Mouse (Mus musculus): Measurements from ENCODE around the gene Gabrd.
"Not testable (repeated sequence)": the region's sequence is repeated elsewhere in the genome, so short reads cannot be mapped to it uniquely, and the experiment has no call there.

Gene Gabrd

GRCm38 (mm10) chr4:155397511-155398221, at the start of gene Gabrd:
Gene Gabrd, minus strand, starts transcription at chr4:155398112.
- ATAC-seq (ENCODE audit: low TSS enrichment) = peak; percentile 32

DNA sequence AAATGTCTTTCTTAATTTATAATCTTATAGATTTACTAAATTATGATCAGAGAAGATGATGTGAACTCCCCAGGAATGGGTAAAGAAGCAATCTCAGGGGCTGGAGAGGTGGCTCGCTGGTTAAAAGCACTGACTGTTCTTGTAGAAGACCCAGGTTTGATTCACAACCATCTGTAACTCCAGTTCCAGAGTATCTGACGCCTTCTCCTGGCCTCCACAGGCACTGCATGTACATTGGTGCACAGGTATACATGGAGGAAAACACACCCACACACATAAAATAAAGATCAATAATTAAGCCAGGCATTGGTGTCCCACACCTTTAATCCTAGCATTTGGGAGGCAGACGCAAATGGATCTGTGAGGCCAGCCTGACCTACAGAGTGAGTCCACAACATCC, 44.9 kb upstream of the Gabrd start:
- no peak for ATAC-seq (ENCODE audit: low TSS enrichment)

DNA sequence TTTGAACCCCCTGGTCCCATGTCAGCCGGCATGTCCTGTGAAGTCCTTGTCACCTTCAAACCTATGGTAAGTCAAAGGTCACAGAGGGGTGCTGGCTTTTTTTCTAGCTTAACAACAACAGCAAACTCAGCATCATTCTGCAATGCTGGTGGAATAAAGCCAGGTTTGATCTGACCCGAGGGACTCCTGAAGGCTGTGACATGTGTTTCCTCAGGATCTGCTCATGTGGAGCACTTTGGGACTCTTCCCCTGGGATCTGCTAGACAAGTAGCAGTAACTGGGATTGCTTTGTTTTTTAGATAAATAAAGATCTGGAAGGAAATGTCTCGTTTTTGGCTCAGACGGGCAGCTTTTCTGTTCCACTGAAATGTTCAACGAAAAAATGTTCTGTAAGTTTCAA, 36.1 kb upstream of the Gabrd start:
- no peak for ATAC-seq (ENCODE audit: low TSS enrichment)

- peak; percentile 81 for ATAC-seq (ENCODE audit: low TSS enrichment)
Measured at GRCm38 (mm10) chr4:155432358-155432757, 34.4 kb upstream of the Gabrd start.

DNA sequence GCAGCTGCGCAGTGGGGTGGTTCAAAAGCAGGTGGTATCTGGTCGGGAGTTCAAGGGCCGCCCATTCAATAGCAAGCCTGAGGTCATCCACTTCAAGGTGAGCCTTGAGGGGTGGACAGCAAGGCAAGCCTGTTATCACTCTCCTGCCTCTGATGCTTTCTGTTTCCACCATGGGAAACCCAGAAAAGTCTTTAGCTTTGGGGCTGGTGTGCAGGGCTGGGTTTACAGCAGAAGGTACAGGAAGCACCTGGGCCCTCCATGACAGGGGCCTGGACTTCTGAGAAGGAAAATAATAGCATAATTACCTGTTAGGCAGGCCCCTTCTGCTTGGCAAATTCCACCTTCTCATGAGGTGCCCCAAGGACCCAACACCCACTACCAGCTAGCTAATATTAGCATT, 31.3 kb upstream of the Gabrd start:
- ATAC-seq (ENCODE audit: low TSS enrichment) = no peak

- ATAC-seq (ENCODE audit: low TSS enrichment) = no peak
Measured at GRCm38 (mm10) chr4:155428442-155428841, 30.5 kb upstream of the Gabrd start.

GRCm38 (mm10) chr4:155426272-155426671, 28.4 kb upstream of the Gabrd start:
- no peak for ATAC-seq (ENCODE audit: low TSS enrichment)

DNA sequence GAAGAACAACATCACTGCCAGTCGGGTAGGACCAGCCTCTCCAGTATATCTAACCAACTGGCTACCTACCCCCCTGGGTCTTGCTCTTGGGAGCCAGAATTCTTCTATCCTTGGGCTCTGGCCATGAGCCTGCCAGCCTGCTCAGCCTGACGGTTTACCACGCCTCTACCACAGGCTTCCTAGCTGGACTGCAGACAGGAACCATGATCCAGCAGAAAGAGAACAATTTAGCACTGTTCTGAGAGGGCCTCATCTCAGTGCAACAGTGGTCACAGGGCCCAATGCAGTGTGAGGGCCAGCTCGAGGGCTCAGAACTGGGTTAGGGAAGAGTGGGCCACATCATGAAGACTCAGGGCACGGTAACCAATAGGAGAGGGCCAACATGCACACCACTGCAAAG, 26.1 kb upstream of the Gabrd start:
- ATAC-seq (ENCODE audit: low TSS enrichment) = 0 out of 2 replicates have a peak, but pooled peaks have one; percentile 20

GRCm38 (mm10) chr4:155421412-155422370, 23.8 kb upstream of the Gabrd start:
- not testable (repeated sequence) for ATAC-seq (ENCODE audit: low TSS enrichment)

DNA sequence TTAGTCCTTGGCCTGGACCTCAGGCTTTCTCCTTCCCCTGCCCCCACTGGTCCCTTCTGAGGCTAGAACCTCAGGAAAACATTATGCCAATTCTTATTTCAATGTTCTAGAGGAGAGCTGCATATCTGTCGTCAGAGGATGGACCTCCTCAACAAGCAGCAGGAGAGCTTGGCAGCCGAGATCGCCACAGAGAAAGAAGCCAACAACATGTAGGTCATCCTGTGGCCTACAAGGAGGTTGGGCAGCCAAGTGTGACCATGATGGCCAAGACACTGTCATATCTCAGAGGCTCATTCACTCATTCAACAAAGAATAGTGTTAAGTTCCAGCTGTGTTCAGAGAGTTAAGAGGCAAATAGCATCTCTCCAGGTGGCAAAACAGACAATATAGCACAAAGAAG, 22.2 kb upstream of the Gabrd start:
- ATAC-seq (ENCODE audit: low TSS enrichment) = no peak

DNA sequence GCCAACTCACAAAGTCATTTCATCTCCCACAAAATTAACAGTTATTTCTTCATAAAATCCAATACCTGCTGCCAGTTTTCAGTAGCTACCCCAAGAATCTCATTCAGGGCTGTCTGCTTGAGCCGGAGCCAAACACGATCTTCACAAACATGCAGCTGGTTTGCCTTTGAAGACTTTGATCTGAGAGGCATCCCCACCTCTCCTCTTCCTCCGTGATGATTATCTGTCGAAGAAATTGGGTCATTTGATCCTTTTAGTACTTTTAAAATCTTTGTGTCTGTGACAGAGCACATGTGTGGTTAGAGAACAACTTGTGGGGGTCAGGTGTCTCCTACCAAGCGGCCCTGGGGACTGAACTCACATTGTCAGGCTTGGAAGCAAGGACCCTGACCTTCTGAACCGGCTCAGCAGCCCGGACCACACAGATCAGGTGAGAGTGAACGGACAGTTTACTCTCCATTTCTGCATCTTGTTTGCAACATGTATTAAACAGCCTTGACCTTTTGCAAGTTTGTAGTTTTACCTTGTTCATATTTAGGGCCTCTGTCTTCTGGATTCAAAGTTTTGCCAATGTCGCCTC, 16.8 kb upstream of the Gabrd start:
- ATAC-seq (ENCODE audit: low TSS enrichment) = no peak

DNA sequence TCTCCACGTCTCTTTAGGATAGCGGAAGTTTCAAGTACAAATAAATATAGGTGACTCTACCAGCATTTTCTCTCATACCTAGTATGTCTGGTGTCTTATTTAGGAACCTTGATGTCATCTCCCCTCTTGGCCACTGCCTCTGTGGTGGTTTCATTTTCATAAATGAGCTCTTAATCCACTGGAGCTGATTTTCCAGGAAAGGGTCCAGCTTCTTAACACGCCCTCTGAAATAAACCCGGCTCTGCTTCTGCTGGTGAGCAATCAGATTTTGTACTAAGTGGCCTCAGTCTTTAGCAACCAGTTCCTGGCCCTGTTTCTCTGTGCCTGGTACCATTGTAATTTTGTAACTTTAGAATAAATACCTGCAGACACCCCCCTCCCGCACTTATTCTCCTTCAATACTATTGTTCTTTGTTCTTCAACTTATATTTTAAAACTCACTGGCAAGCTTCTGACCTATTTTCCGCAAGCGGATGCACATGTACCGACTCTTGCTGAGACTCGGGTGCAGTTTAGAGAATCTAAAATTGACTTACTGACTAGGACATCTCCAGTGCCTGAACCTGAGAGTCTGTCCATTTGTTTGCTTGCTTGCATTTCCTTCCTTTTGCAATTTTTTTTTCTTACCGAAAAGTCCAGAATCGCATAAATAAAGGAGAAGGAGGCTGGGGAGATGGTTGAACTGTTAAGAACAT, 15.9 kb upstream of the Gabrd start:
- ATAC-seq (ENCODE audit: low TSS enrichment) = no peak

- ATAC-seq (ENCODE audit: low TSS enrichment) = no peak
Measured at GRCm38 (mm10) chr4:155412124-155412523, 14.2 kb upstream of the Gabrd start.

DNA sequence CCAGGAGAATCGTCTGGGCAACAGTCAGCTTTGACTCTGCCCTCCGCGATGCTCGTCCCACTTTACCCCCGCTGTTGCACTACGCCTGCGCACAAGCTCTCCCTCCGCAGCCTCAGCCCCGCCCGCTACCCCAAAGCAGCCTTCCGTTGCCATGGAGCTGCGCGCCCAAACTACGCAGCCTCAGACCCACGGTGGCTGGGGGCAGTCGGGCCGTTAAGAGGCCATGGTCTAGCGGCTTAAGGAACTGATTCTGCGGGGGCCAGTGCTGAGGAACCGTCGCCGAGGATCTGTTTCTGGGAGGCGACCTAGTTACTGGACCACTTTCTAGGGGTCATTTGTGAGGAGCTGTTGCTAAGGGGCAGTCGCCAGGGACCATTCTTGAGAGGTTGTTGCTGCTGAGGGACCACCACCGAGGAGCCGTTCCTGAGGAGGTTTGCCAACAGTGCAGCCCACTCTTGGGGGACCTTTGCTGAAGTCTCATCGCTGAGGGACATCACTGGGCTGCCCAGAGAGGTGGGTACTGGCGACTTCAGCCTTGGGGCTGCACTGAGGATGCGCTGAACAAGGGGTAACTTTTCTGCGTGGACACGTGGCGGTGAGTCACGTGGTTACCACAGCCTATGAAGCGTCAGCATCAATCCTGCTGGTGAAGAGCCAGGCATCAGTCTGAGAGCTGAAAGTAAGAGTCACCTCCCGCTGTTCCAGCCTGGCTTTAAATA, 11.3 kb upstream of the Gabrd start, which contains the start of gene Cfap74:
Cfap74 (plus strand) TSS at position 133 of the 719 bp plus-strand sequence.
- ATAC-seq (ENCODE audit: low TSS enrichment) = peak; percentile 94

GRCm38 (mm10) chr4:155408695-155409057, 10.8 kb upstream of the Gabrd start:
- peak; percentile 18; the same call in 1 of the 2 replicates for ATAC-seq (ENCODE audit: low TSS enrichment)

- ATAC-seq (ENCODE audit: low TSS enrichment) = peak; percentile 36; the same call in 1 of the 2 replicates
Measured at GRCm38 (mm10) chr4:155402489-155402888, 4.6 kb upstream of the Gabrd start.

DNA sequence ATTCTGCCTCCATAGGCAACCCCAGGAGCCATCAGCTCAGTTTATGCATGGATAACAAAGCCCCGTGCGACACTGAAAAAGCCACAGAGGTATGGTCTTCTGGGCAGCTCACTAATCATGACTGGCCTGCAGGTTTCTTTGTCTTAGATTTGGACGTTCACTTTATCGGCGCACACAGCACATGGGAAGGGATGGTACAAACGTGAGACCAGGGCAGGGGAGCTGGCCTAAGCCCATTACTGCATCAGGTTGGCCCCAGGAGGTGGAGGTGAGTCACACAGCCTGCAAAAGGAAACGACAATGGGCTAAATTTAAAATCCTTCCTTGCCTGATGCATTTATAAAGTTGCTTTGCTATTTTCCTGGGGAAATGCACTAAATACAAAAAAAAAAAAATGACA, 3.2 kb upstream of the Gabrd start:
- ATAC-seq (ENCODE audit: low TSS enrichment) = no peak

- ATAC-seq (ENCODE audit: low TSS enrichment) = no peak
Measured at GRCm38 (mm10) chr4:155398222-155398540, 269 bp upstream of the Gabrd start.

DNA sequence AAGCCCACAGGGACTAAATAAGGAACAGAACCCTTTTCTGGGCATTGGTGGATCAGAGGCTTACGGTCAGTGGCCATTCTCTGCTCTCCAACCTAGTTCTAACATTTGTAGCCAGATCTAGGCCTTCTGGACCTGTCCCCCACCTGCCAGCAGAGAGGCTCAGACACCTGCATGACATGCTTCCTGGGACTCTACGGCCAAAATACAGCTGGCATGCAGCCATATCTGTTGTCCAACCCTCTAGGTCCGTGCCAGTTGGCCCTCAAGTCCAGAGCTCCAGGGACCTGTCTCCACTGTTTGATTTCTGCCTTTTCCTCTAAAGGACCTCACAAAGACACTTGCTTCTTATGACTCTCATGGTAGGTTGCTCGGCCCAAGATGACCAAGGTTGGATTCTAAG, 1.2 kb downstream of the Gabrd start:
- ATAC-seq (ENCODE audit: low TSS enrichment) = no peak

DNA sequence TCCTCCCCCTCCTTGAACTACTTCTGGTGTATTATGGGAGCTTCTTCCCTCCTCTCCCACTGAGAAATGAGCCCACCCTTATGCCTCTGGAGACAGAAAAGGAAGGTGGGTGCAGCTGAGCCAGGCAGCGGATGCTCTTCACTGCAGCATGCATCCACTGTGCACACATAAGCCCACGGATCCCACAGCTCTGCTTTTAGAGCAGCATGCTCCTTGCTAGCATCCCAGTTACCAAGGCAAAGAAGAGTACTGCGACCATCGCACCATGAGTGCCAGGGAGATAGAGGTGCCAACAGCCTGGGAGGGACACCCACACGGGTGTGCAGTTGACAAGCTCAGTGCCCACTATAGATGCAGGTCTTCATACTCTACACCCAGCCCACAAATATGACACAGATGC, 2.4 kb downstream of the Gabrd start:
- peak; percentile 83 for ATAC-seq (ENCODE audit: low TSS enrichment)

GRCm38 (mm10) chr4:155387166-155387565, 10.7 kb downstream of the Gabrd start:
- no peak for ATAC-seq (ENCODE audit: low TSS enrichment)
